Mouse (Mus musculus): ENCODE results near the gene Slc12a5.

GRCm38 (mm10) chr2:164957548-164958315 lies 2.9 kb upstream of the Slc12a5 start:
- TF ChIP-seq GATA1 (IDR thresholded peaks at IDR 0.05; ENCODE audit: low read length) = no peak
- TF ChIP-seq TAL1 (IDR thresholded peaks at IDR 0.05; ENCODE audit: low read length) = no peak

All from erythroblast, embryonic 14.5 days (primary cell).